Mouse (Mus musculus): ENCODE measurements at regions not wholly inside any gene's neighbourhood (a gene's known extent, or its start where the extent isn't known, plus 50 kb on each side); places are given as distances from the start of the nearest gene placed in this dataset.

- ATAC-seq (ENCODE audit: extremely low read depth, insufficient number of reproducible peaks, low FRiP score, poor library complexity, severe bottlenecking) = no peak
These were observed 809.4 kb downstream of the Kcnj2 start for GRCm38 (mm10) chr11:111875406-111875805.

- no peak for ATAC-seq (ENCODE audit: extremely low read depth, insufficient number of reproducible peaks, low FRiP score, poor library complexity, severe bottlenecking)
These were observed 814.2 kb downstream of the Kcnj2 start for GRCm38 (mm10) chr11:111880146-111880545.

- ATAC-seq (ENCODE audit: extremely low read depth, insufficient number of reproducible peaks, low FRiP score, poor library complexity, severe bottlenecking) = no peak
These were observed 824.1 kb downstream of the Kcnj2 start for GRCm38 (mm10) chr11:111890026-111890425.

GRCm38 (mm10) chr11:111893861-111894260 is 827.9 kb downstream of the Kcnj2 start:
- no peak for ATAC-seq (ENCODE audit: extremely low read depth, insufficient number of reproducible peaks, low FRiP score, poor library complexity, severe bottlenecking)

GRCm38 (mm10) chr11:111895221-111896200 is 829.5 kb downstream of the Kcnj2 start:
- no peak for ATAC-seq (ENCODE audit: extremely low read depth, insufficient number of reproducible peaks, low FRiP score, poor library complexity, severe bottlenecking)

GRCm38 (mm10) chr11:111897001-111897400 is 831.0 kb downstream of the Kcnj2 start:
- ATAC-seq (ENCODE audit: extremely low read depth, insufficient number of reproducible peaks, low FRiP score, poor library complexity, severe bottlenecking) = no peak

- no peak for ATAC-seq (ENCODE audit: extremely low read depth, insufficient number of reproducible peaks, low FRiP score, poor library complexity, severe bottlenecking)
These were observed 838.1 kb downstream of the Kcnj2 start for GRCm38 (mm10) chr11:111904086-111904485.

- no peak for ATAC-seq (ENCODE audit: extremely low read depth, insufficient number of reproducible peaks, low FRiP score, poor library complexity, severe bottlenecking)
These were observed 847.9 kb downstream of the Kcnj2 start for GRCm38 (mm10) chr11:111913891-111914290.

GRCm38 (mm10) chr11:111926336-111926735 is 855.7 kb upstream of the Sox9 start:
- no peak for ATAC-seq (ENCODE audit: extremely low read depth, insufficient number of reproducible peaks, low FRiP score, poor library complexity, severe bottlenecking)

GRCm38 (mm10) chr11:111929366-111929765 is 852.7 kb upstream of the Sox9 start:
- ATAC-seq (ENCODE audit: extremely low read depth, insufficient number of reproducible peaks, low FRiP score, poor library complexity, severe bottlenecking) = no peak

- no peak for ATAC-seq (ENCODE audit: extremely low read depth, insufficient number of reproducible peaks, low FRiP score, poor library complexity, severe bottlenecking)
These were observed 850.0 kb upstream of the Sox9 start for GRCm38 (mm10) chr11:111932052-111932451.

- ATAC-seq (ENCODE audit: extremely low read depth, insufficient number of reproducible peaks, low FRiP score, poor library complexity, severe bottlenecking) = no peak
These were observed 837.7 kb upstream of the Sox9 start for GRCm38 (mm10) chr11:111944282-111944681.

GRCm38 (mm10) chr11:111945806-111946205 is 836.2 kb upstream of the Sox9 start:
- no peak for ATAC-seq (ENCODE audit: extremely low read depth, insufficient number of reproducible peaks, low FRiP score, poor library complexity, severe bottlenecking)

- no peak for ATAC-seq (ENCODE audit: extremely low read depth, insufficient number of reproducible peaks, low FRiP score, poor library complexity, severe bottlenecking)
These were observed 834.4 kb upstream of the Sox9 start for GRCm38 (mm10) chr11:111947671-111948070.

- ATAC-seq (ENCODE audit: extremely low read depth, insufficient number of reproducible peaks, low FRiP score, poor library complexity, severe bottlenecking) = no peak
These were observed 828.6 kb upstream of the Sox9 start for GRCm38 (mm10) chr11:111953421-111953820.

- ATAC-seq (ENCODE audit: extremely low read depth, insufficient number of reproducible peaks, low FRiP score, poor library complexity, severe bottlenecking) = no peak
These were observed 824.2 kb upstream of the Sox9 start for GRCm38 (mm10) chr11:111957721-111958287.

- ATAC-seq (ENCODE audit: extremely low read depth, insufficient number of reproducible peaks, low FRiP score, poor library complexity, severe bottlenecking) = no peak
These were observed 820.8 kb upstream of the Sox9 start for GRCm38 (mm10) chr11:111961047-111961837.

- no peak for ATAC-seq (ENCODE audit: extremely low read depth, insufficient number of reproducible peaks, low FRiP score, poor library complexity, severe bottlenecking)
These were observed 820.2 kb upstream of the Sox9 start for GRCm38 (mm10) chr11:111961846-111962245.

- no peak for ATAC-seq (ENCODE audit: extremely low read depth, insufficient number of reproducible peaks, low FRiP score, poor library complexity, severe bottlenecking)
These were observed 818.0 kb upstream of the Sox9 start for GRCm38 (mm10) chr11:111964066-111964465.

All from neutrophil, adult 5-6 weeks (primary cell).